Mouse (Mus musculus) limb, embryonic 11.5 days (tissue): Measurements from ENCODE around the gene Mab21l1. TPM values are rescaled to one million over a fixed set of nuclear protein-coding genes. Genes with fewer than 3 reads are reported as not detected.

Experiments
- ATAC-seq: fragments of 200-750 bp; cut with Nextera tagmentation; 2 replicates; pipeline ENCODE4 v1.8.0; 2017; ENCODE audit warnings: low read depth; ENCODE audit not compliant: insufficient number of reproducible peaks, low FRiP score, low TSS enrichment
- DNase-seq: peaks from one replicate; pipeline ENCODE4 v3.0.0-alpha.2; 2015; ENCODE audit warnings: low spot score
- H3K27ac ChIP-seq: fragments of 300-500 bp; sonication (generic); replicated peaks from 2 replicates; pipeline ENCODE4 v1.5.1; 2014; ENCODE audit warnings: low read depth, mild to moderate bottlenecking, low read length
- H3K27me3 ChIP-seq: fragments of 300-500 bp; sonication (generic); 2 replicates; pipeline ENCODE4 v1.6.1; 2014; ENCODE audit warnings: mild to moderate bottlenecking, low read length, mixed read lengths; ENCODE audit not compliant: control insufficient read depth, insufficient read depth
- H3K36me3 ChIP-seq: fragments of 300-500 bp; sonication (generic); 2 replicates; pipeline ENCODE4 v1.6.1; 2014; ENCODE audit warnings: mild to moderate bottlenecking, low read length, moderate library complexity, mixed read lengths; ENCODE audit not compliant: control insufficient read depth, insufficient read depth
- H3K4me1 ChIP-seq: fragments of 300-500 bp; sonication (generic); 2 replicates; pipeline ENCODE4 v1.6.1; 2014; ENCODE audit warnings: low read length, mixed read lengths; ENCODE audit not compliant: control insufficient read depth, insufficient read depth
- H3K4me2 ChIP-seq: fragments of 300-500 bp; sonication (generic); 2 replicates; pipeline ENCODE4 v1.6.1; 2014; ENCODE audit warnings: low read depth, mild to moderate bottlenecking, moderate library complexity; ENCODE audit not compliant: severe bottlenecking
- H3K4me3 ChIP-seq: fragments of 300-500 bp; sonication (generic); 2 replicates; pipeline ENCODE4 v1.5.1; 2014; ENCODE audit warnings: low read depth, low read length
- H3K9ac ChIP-seq: fragments of 300-500 bp; sonication (generic); 2 replicates; pipeline ENCODE4 v1.6.1; 2014; ENCODE audit warnings: mild to moderate bottlenecking, low read length
- H3K9me3 ChIP-seq: fragments of 300-500 bp; sonication (generic); 2 replicates; pipeline ENCODE4 v1.6.1; 2016; ENCODE audit warnings: low read length; ENCODE audit not compliant: control insufficient read depth
- WGBS: fragments of 180-500 bp; shearing (Covaris S2); extraction: QIAGEN DNeasy Blood & Tissue Kit; methylation state at CpG from one replicate; pipeline ENCODE4 v1.1.7; 2014; 5-methylcytosine and 5-hydroxymethylcytosine counted together
- polyA plus RNA-seq: library from polyadenylated mRNA; unstranded; fragments of >200 nt; fragmentation: Nextera tagmentation; extraction: Ambion mirVana; gene quantifications from 2 replicates; pipeline ENCODE4 v1.2.1, GENCODE M21; 2014

Mab21l1 gene
- polyA plus RNA-seq, 1 experiment from 2014 or later: 81.1 TPM

DNA sequence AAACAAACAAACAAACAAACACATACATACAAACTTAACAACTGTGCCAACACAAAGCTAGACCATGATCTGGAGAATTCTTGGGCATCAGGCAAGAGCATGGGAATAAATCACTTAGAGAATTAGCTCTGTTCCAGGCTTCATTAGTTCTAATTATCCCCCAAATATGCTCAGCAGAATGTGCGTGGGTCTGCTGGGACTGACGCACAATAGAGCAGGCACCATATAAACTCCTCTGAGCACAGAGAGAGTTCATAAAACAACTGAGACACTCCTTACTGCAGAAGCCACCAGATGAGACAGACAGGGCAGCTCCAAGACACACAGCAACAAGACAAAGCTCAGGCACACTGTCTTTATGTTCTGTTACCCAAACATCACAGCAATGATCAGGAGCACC, 13.0 kb upstream of the Mab21l1 start:
- Histone ChIP-seq H3K4me2 (no peak overlapping the region), H3K9ac (no peak overlapping the region), H3K4me1 (no peaks in the 10 kb centered on the region), H3K9me3 (no peaks in the 10 kb centered on the region), H3K4me3 (no peak overlapping the region), H3K27me3 (no peaks in the 10 kb centered on the region), H3K36me3 (no peaks in the 10 kb centered on the region), H3K27ac (no peak overlapping the region)
- ATAC-seq (no peak), DNase-seq (no peak)
- whole genome bisulfite sequencing: 45% methylated on average over 2 of the region's 2 CpGs

DNA sequence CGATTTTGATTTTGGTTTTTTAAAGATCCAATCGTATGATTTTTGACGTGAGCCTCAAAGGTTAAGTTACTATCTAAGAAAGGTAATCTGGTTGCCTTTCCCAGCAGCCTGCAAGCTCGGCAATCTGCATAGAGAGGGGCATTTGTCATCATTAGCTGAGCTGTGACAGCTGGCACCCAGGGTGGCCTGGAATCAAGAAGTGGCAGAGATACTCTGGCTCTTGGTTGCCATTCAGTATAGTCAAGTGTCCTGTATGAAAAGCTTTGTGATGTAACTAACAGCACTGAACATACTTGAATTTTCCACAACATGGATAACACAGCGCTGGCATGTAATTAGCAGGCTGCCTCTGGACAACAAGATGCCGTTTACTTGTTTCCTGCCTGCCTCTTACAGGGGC, 8.1 kb upstream of the Mab21l1 start:
- H3K4me2 ChIP-seq: no peak overlapping the region
- ATAC-seq (no peak), DNase-seq (no peak)
- no peak overlapping the region for H3K9ac ChIP-seq
- H3K4me1 ChIP-seq: no peaks in the 10 kb centered on the region
- H3K9me3 ChIP-seq: no peaks in the 10 kb centered on the region
- H3K4me3 ChIP-seq: no peak overlapping the region
- no peaks in the 10 kb centered on the region; the same call in 1 of the 2 replicates for H3K27me3 ChIP-seq
- no peaks in the 10 kb centered on the region for H3K36me3 ChIP-seq
- no peak overlapping the region for H3K27ac ChIP-seq
- 30% methylated on average over 6 of the region's 6 CpGs for WGBS

DNA sequence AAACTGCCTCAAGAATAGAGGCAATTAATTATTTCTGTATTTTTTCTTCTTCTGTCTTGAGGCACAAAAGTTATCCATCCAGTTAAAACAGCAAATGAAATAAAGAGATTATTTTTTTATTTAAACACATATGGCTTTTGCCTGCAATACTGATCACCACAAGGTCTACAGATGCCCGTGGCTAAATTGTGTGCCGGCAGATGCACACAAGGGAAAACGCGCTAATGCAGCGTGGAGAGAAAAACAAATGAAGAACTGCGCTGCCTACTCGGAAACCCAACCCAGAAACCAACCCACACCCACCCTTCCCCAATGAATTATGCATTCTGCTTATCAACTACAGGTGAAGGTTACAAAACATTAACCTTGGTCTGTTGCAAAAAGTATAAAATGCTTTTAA, 7.1 kb upstream of the Mab21l1 start:
- peaks cover 3% of the 10 kb centered on the region; the same call in 1 of the 2 replicates for H3K4me1 ChIP-seq
- H3K4me2 ChIP-seq: no peak overlapping the region
- H3K27me3 ChIP-seq: no peaks in the 10 kb centered on the region; the same call in 1 of the 2 replicates
- no peak overlapping the region for H3K27ac ChIP-seq
- 75% methylated on average over 7 of the region's 7 CpGs for WGBS
- H3K9ac ChIP-seq: no peak overlapping the region
- H3K36me3 ChIP-seq: no peaks in the 10 kb centered on the region
- H3K4me3 ChIP-seq: no peak overlapping the region
- DNase-seq (no peak), ATAC-seq (no peak)
- H3K9me3 ChIP-seq: no peaks in the 10 kb centered on the region

DNA sequence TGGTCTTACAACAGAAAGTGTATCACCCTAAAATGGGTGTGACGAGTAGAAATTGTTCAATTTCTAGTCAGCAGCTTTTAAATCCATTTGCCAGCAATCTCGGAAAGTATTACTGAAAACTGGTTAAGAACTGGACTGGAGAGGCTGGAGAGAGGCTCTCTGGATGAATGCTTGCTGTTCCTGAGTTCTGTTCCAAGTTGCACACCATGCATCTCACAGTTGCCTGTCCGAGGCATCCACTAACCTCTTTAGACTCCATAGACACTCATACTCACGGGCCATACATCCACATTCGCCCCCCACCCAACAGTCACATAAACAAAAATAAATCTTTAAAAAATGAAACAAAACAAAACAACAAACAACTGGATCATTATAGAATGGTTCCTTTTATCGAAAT, 6.6 kb upstream of the Mab21l1 start:
- H3K9ac ChIP-seq: no peak overlapping the region
- no peak overlapping the region for H3K27ac ChIP-seq
- ATAC-seq (no peak), DNase-seq (no peak)
- no peaks in the 10 kb centered on the region for H3K9me3 ChIP-seq
- no peak overlapping the region for H3K4me2 ChIP-seq
- WGBS: 88% methylated on average over 6 of the region's 6 CpGs
- no peak overlapping the region for H3K4me3 ChIP-seq
- H3K4me1 ChIP-seq: peaks cover 7% of the 10 kb centered on the region
- H3K27me3 ChIP-seq: peaks cover 4% of the 10 kb centered on the region; the same call in 1 of the 2 replicates
- no peaks in the 10 kb centered on the region for H3K36me3 ChIP-seq

DNA sequence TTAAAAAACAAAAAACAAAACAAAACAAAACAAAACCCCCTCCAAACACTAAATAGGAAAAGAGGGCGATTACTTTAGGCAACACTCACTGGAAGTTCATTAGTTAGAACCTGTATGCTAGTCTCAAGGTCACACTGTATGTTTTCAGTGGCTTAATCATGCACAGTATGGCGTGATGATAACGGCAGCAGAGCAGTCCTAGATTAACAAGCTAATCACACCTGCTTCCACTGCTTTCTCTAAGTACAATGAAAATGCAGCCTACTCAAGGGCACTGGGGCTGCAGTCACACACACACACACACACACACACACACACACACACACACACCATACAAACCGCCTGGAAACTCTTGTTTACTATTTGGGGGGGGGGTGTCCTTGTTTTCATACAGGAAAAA, 4.8 kb upstream of the Mab21l1 start:
- Histone ChIP-seq H3K9me3 (no peaks in the 10 kb centered on the region), H3K4me2 (no peak overlapping the region), H3K9ac (no peak overlapping the region), H3K27me3 (peaks cover 4% of the 10 kb centered on the region; the same call in 1 of the 2 replicates), H3K4me3 (no peak overlapping the region), H3K36me3 (no peaks in the 10 kb centered on the region), H3K4me1 (peaks cover 14% of the 10 kb centered on the region), H3K27ac (no peak overlapping the region)
- ATAC-seq (no peak), DNase-seq (no peak)
- WGBS: 68% methylated on average over 4 of the region's 4 CpGs

DNA sequence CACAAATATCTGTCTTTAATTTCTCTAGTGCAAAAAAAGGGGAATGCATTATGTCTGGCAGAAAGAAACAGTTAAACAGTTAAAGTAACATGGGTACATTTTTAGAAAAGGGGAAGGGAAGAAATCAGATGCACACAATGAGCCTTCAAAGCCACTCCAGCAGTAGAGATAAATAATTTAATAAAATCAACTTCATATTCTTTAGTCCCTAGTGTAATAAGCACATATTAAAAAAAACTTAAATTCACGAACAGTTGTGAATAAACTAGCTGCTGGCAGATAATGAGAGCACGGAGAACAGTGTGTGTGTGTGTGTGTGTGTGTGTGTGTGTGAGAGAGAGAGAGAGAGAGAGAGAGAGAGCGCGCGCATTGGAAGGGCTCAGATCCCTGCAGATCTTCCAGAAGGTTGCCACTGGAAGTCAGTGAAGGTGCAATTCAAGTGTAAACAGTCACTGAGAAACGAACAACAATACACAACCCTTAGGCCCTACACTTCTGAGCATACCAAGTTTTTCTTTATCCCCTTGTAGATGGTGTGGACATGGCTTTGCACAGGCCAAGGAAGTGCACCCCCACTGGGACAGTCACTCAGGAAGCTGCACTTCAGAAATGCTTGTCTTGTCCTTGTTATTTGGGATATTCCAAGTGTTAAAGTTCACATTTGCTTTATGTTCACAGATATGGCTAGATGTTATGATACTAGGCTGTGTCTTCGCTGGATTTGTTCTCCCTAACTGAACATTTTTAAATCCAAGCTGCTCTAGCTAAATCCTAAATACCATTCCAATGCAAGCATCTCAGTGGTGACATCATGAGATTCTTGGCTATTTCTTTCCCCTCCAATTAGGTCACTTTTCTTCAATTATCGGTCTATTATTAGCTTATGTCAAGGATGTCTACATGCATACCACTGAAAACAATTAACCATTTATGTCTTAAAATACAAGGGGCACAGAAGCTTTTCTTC, 3.3 kb upstream of the Mab21l1 start:
- Histone ChIP-seq H3K9ac (no peak overlapping the region), H3K36me3 (no peaks in the 10 kb centered on the region), H3K4me3 (no peak overlapping the region), H3K4me1 (peaks cover 14% of the 10 kb centered on the region), H3K27me3 (peaks cover 4% of the 10 kb centered on the region; the same call in 1 of the 2 replicates), H3K4me2 (no peak overlapping the region), H3K9me3 (no peaks in the 10 kb centered on the region), H3K27ac (no peak overlapping the region)
- ATAC-seq (no peak), DNase-seq (peak; percentile 34)
- whole genome bisulfite sequencing: 32% methylated on average over 8 of the region's 8 CpGs

DNA sequence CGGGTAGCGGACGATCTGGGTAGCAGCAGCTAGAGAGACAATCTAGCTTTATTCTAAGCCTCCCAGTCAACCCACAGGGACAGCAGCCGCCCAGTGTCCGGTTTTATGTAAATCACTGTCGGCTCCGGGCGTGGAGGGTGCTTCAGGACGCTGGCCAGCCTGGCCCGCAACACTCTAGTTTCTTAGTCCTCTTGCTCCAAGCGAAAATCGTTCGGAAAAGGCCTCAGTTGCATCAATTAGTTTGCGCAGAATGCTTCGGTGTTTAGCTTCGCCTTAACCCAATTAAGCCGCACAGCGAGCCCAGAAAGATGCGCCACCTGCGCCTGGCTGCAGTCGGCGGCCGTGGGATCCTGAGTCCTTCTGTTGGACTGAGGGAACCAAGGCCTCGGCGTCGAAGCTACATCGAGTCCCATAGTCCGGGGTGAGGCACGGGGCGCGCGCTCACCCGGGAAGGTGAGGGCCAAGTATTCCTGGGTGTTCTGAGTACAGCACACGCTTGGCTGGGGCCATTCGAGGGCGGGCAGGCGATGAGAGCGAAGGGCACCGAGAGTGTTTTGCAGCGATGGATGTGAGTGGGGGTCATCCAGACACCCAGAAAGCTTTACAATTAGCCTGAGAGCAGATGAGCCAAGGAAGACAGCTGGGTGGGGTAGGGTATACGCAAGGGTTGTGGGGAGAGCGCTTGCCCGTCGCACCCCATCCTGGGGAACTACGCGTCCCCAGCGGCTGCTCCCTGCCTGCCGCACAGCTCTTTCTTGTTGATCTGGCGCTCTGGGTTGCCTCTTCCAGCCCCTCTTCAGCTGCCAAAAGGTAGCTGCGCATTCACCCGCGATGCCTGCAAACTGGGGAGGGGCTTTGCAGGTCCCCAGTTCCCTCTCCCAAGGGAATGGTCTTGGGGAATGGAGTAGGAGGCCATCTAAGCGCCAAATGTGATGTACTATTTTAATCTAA, 1.9 kb upstream of the Mab21l1 start:
- Histone ChIP-seq H3K4me1 (peaks cover 14% of the 10 kb centered on the region), H3K36me3 (no peaks in the 10 kb centered on the region), H3K27me3 (peaks cover 4% of the 10 kb centered on the region; the same call in 1 of the 2 replicates), H3K4me3 (peak overlapping the region; percentile 35), H3K4me2 (peak overlapping the region; percentile 88), H3K9ac (peak overlapping the region; percentile 71), H3K27ac (peak overlapping the region; percentile 33; the same call in 1 of the 2 replicates), H3K9me3 (no peaks in the 10 kb centered on the region)
- ATAC-seq: peak; percentile 52; the same call in 1 of the 2 replicates
- DNase-seq: peak; percentile 70
- under 1% methylated on average over 53 of the region's 53 CpGs for WGBS
